Mouse (Mus musculus): ENCODE results near the gene Rnaseh2a. TPM values are rescaled to one million over a fixed set of nuclear protein-coding genes. Genes with fewer than 3 reads are reported as not detected.

The Rnaseh2a gene
- polyA plus RNA-seq, 1 experiment from 2014 or later = 57.5 TPM

- no peak for ATAC-seq
- H3K9ac ChIP-seq (ENCODE audit: low read depth, low read length) = no peak overlapping the region
- H3K27me3 ChIP-seq (replicated peaks; ENCODE audit: control insufficient read depth, insufficient read depth, low read length) = peaks cover 7% of the 10 kb centered on the region
- 82% methylated on average over 5 of the region's 5 CpGs for WGBS
- no peak overlapping the region for H3K4me3 ChIP-seq (ENCODE audit: low read length)
- peaks cover 6% of the 10 kb centered on the region for H3K36me3 ChIP-seq (ENCODE audit: control insufficient read depth, insufficient read depth, low read length)
- peaks cover 3% of the 10 kb centered on the region for H3K4me1 ChIP-seq (ENCODE audit: control insufficient read depth, insufficient read depth, low read depth, low read length)
- no peak overlapping the region for H3K4me2 ChIP-seq (ENCODE audit: low read length)
- H3K27ac ChIP-seq (ENCODE audit: low read depth, low read length) = no peak overlapping the region
- no peaks in the 10 kb centered on the region for H3K9me3 ChIP-seq (ENCODE audit: control insufficient read depth, low read length)
Measured at GRCm38 (mm10) chr8:84996978-84997377, 27.4 kb upstream of the Rnaseh2a start.

DNA sequence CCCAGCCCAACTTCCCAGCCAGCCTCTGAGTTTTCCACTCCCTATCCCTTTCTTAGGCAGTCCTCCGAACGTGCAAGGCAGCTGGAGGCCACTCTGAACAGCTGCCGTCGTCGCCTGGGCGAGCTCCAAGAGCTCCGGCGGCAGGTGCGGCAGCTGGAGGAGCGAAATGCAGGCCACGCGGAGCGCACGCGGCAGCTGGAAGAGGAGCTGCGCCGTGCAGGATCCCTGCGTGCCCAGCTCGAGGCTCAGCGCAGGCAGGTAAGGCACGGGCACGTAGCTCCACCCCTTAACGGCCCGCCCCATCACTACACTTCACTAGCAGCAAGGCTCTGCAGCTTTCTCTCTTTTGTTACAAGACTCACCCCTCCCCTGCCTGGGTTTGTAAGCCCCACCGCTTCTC is 26.1 kb upstream of the Rnaseh2a start:
- WGBS = 22% methylated on average over 22 of the region's 25 CpGs
- no peak for ATAC-seq
- H3K4me2 ChIP-seq (ENCODE audit: low read length) = 0 out of 2 replicates have a peak overlapping the region, but pooled peaks have one; percentile 15
- H3K4me3 ChIP-seq (ENCODE audit: low read length) = no peak overlapping the region
- peaks cover 8% of the 10 kb centered on the region for H3K4me1 ChIP-seq (ENCODE audit: control insufficient read depth, insufficient read depth, low read depth, low read length)
- H3K9ac ChIP-seq (ENCODE audit: low read depth, low read length) = no peak overlapping the region
- no peak overlapping the region for H3K27ac ChIP-seq (ENCODE audit: low read depth, low read length)
- H3K36me3 ChIP-seq (ENCODE audit: control insufficient read depth, insufficient read depth, low read length) = peaks cover 3% of the 10 kb centered on the region; the same call in 1 of the 2 replicates
- no peaks in the 10 kb centered on the region for H3K9me3 ChIP-seq (ENCODE audit: control insufficient read depth, low read length)
- H3K27me3 ChIP-seq (replicated peaks; ENCODE audit: control insufficient read depth, insufficient read depth, low read length) = peaks cover 7% of the 10 kb centered on the region

GRCm38 (mm10) chr8:84994375-84994774 is 24.8 kb upstream of the Rnaseh2a start:
- Histone ChIP-seq H3K4me1 (ENCODE audit: control insufficient read depth, insufficient read depth, low read depth, low read length) (peaks cover 9% of the 10 kb centered on the region), H3K9ac (ENCODE audit: low read depth, low read length) (no peak overlapping the region), H3K27ac (ENCODE audit: low read depth, low read length) (no peak overlapping the region), H3K27me3 (replicated peaks; ENCODE audit: control insufficient read depth, insufficient read depth, low read length) (peaks cover 7% of the 10 kb centered on the region), H3K4me3 (ENCODE audit: low read length) (no peak overlapping the region), H3K9me3 (ENCODE audit: control insufficient read depth, low read length) (no peaks in the 10 kb centered on the region), H3K36me3 (ENCODE audit: control insufficient read depth, insufficient read depth, low read length) (peaks cover 3% of the 10 kb centered on the region; the same call in 1 of the 2 replicates), H3K4me2 (ENCODE audit: low read length) (no peak overlapping the region)
- WGBS = 96% methylated on average over 9 of the region's 9 CpGs
- ATAC-seq = no peak

DNA sequence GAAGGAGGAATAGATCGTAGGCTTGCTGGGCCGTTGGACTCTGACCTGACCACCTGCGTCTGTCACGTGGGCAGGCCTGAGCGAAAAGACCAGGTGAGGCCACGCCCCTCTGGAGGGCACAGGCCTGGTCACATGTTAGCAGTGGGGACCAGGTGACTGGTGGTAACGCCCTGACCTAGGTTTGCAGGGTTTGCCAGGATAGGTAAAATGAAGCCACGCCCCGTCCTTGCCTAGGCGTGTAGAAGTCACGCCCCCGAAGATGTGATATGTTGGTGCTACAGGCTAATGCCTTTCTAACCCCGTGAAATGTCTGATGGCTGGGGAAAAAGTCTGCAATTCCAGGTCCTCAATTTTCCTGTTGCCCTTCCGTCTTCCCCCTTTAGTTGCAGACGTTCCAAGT is 21.3 kb upstream of the Rnaseh2a start:
- Histone ChIP-seq H3K36me3 (ENCODE audit: control insufficient read depth, insufficient read depth, low read length) (no peaks in the 10 kb centered on the region), H3K27ac (ENCODE audit: low read depth, low read length) (peak overlapping the region; percentile 68), H3K9ac (ENCODE audit: low read depth, low read length) (peak overlapping the region; percentile 84), H3K4me2 (ENCODE audit: low read length) (peak overlapping the region; percentile 93), H3K4me3 (ENCODE audit: low read length) (peak overlapping the region; percentile 59), H3K4me1 (ENCODE audit: control insufficient read depth, insufficient read depth, low read depth, low read length) (peaks cover 7% of the 10 kb centered on the region), H3K9me3 (ENCODE audit: control insufficient read depth, low read length) (no peaks in the 10 kb centered on the region), H3K27me3 (replicated peaks; ENCODE audit: control insufficient read depth, insufficient read depth, low read length) (peaks cover 7% of the 10 kb centered on the region)
- 3% methylated on average over 15 of the region's 15 CpGs for WGBS
- peak; percentile 43 for ATAC-seq

DNA sequence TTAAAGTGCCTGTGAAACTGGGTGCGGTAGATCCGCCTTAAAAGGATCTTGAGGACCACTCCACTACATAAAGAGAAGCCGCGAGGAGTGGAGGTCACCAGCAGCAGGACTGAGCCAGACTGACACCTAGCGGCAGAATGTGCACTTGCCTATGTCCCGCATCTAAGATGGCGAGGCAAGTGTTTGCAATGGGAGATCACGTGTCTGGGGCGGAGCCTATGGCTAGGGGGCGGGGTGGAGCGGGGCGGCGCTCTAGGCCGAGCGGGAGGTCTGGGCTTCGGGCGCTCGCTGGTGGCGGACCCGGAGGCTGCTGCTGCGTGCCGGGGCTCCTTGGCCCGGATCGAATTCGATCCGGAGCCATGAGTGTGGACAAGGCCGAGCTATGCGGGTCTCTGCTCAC is 20.8 kb upstream of the Rnaseh2a start, which contains the start of gene Hook2:
Gene Hook2 (plus strand): TSS at position 255 of the 400 bp plus-strand sequence.
- 0% methylated on average over 26 of the region's 28 CpGs for WGBS
- H3K4me2 ChIP-seq (ENCODE audit: low read length) = peak within 1 kb of the TSS; percentile 93
- ATAC-seq = peak; percentile 89
- peak within 1 kb of the TSS; percentile 84 for H3K9ac ChIP-seq (ENCODE audit: low read depth, low read length)
- no peaks in the 10 kb centered on the region for H3K9me3 ChIP-seq (ENCODE audit: control insufficient read depth, low read length)
- H3K4me1 ChIP-seq (ENCODE audit: control insufficient read depth, insufficient read depth, low read depth, low read length) = peaks cover 10% of the 10 kb centered on the region
- peak within 1 kb of the TSS; percentile 82 for H3K27ac ChIP-seq (ENCODE audit: low read depth, low read length)
- H3K36me3 ChIP-seq (ENCODE audit: control insufficient read depth, insufficient read depth, low read length) = no peaks in the 10 kb centered on the region
- H3K4me3 ChIP-seq (ENCODE audit: low read length) = peak within 1 kb of the TSS; percentile 59
- H3K27me3 ChIP-seq (replicated peaks; ENCODE audit: control insufficient read depth, insufficient read depth, low read length) = peaks cover 7% of the 10 kb centered on the region

GRCm38 (mm10) chr8:84989810-84990209 is 20.2 kb upstream of the Rnaseh2a start:
- under 1% methylated on average over 15 of the region's 15 CpGs for WGBS
- Histone ChIP-seq H3K4me3 (ENCODE audit: low read length) (peak overlapping the region; percentile 59), H3K27me3 (replicated peaks; ENCODE audit: control insufficient read depth, insufficient read depth, low read length) (peaks cover 3% of the 10 kb centered on the region), H3K9ac (ENCODE audit: low read depth, low read length) (peak overlapping the region; percentile 74), H3K9me3 (ENCODE audit: control insufficient read depth, low read length) (no peaks in the 10 kb centered on the region), H3K4me2 (ENCODE audit: low read length) (peak overlapping the region; percentile 93), H3K4me1 (ENCODE audit: control insufficient read depth, insufficient read depth, low read depth, low read length) (peaks cover 16% of the 10 kb centered on the region), H3K36me3 (ENCODE audit: control insufficient read depth, insufficient read depth, low read length) (no peaks in the 10 kb centered on the region), H3K27ac (ENCODE audit: low read depth, low read length) (peak overlapping the region; percentile 82)
- peak; percentile 17 for ATAC-seq

- Histone ChIP-seq H3K9me3 (ENCODE audit: control insufficient read depth, low read length) (no peaks in the 10 kb centered on the region), H3K4me1 (ENCODE audit: control insufficient read depth, insufficient read depth, low read depth, low read length) (peaks cover 18% of the 10 kb centered on the region), H3K4me2 (ENCODE audit: low read length) (peak overlapping the region; percentile 93), H3K27me3 (replicated peaks; ENCODE audit: control insufficient read depth, insufficient read depth, low read length) (no peaks in the 10 kb centered on the region), H3K9ac (ENCODE audit: low read depth, low read length) (peak overlapping the region; percentile 15), H3K36me3 (ENCODE audit: control insufficient read depth, insufficient read depth, low read length) (no peaks in the 10 kb centered on the region), H3K27ac (ENCODE audit: low read depth, low read length) (no peak overlapping the region), H3K4me3 (ENCODE audit: low read length) (peak overlapping the region; percentile 59)
- ATAC-seq = no peak
- 13% methylated on average over 15 of the region's 15 CpGs for WGBS
Measured at GRCm38 (mm10) chr8:84989311-84989731, 19.8 kb upstream of the Rnaseh2a start.

- Histone ChIP-seq H3K9ac (ENCODE audit: low read depth, low read length) (no peak overlapping the region), H3K4me1 (ENCODE audit: control insufficient read depth, insufficient read depth, low read depth, low read length) (peaks cover 18% of the 10 kb centered on the region), H3K4me3 (ENCODE audit: low read length) (no peak overlapping the region), H3K4me2 (ENCODE audit: low read length) (no peak overlapping the region), H3K36me3 (ENCODE audit: control insufficient read depth, insufficient read depth, low read length) (no peaks in the 10 kb centered on the region), H3K9me3 (ENCODE audit: control insufficient read depth, low read length) (no peaks in the 10 kb centered on the region), H3K27me3 (replicated peaks; ENCODE audit: control insufficient read depth, insufficient read depth, low read length) (no peaks in the 10 kb centered on the region; the same call in 1 of the 2 replicates), H3K27ac (ENCODE audit: low read depth, low read length) (no peak overlapping the region)
- ATAC-seq = no peak
- 70% methylated on average over 2 of the region's 2 CpGs for WGBS
Measured at GRCm38 (mm10) chr8:84987903-84988302, 18.3 kb upstream of the Rnaseh2a start.

- H3K27ac ChIP-seq (ENCODE audit: low read depth, low read length) = no peak overlapping the region
- no peak overlapping the region for H3K4me3 ChIP-seq (ENCODE audit: low read length)
- H3K9me3 ChIP-seq (ENCODE audit: control insufficient read depth, low read length) = no peaks in the 10 kb centered on the region
- WGBS = 87% methylated on average over 5 of the region's 5 CpGs
- H3K4me1 ChIP-seq (ENCODE audit: control insufficient read depth, insufficient read depth, low read depth, low read length) = peaks cover 18% of the 10 kb centered on the region
- H3K4me2 ChIP-seq (ENCODE audit: low read length) = no peak overlapping the region
- no peaks in the 10 kb centered on the region; the same call in 1 of the 2 replicates for H3K27me3 ChIP-seq (replicated peaks; ENCODE audit: control insufficient read depth, insufficient read depth, low read length)
- H3K9ac ChIP-seq (ENCODE audit: low read depth, low read length) = no peak overlapping the region
- no peak for ATAC-seq
- no peaks in the 10 kb centered on the region for H3K36me3 ChIP-seq (ENCODE audit: control insufficient read depth, insufficient read depth, low read length)
Measured at GRCm38 (mm10) chr8:84987388-84987787, 17.8 kb upstream of the Rnaseh2a start.
